Mouse (Mus musculus) heart, adult 9 months (tissue): ENCODE data around the gene Baz1a.

ENCODE experiments used
- DNase-seq, 2 experiments: peaks; one replicate each; pipeline ENCODE4 v3.0.0; 2022; ENCODE audit warnings: low spot score in 2 of 2

The Baz1a gene

DNA sequence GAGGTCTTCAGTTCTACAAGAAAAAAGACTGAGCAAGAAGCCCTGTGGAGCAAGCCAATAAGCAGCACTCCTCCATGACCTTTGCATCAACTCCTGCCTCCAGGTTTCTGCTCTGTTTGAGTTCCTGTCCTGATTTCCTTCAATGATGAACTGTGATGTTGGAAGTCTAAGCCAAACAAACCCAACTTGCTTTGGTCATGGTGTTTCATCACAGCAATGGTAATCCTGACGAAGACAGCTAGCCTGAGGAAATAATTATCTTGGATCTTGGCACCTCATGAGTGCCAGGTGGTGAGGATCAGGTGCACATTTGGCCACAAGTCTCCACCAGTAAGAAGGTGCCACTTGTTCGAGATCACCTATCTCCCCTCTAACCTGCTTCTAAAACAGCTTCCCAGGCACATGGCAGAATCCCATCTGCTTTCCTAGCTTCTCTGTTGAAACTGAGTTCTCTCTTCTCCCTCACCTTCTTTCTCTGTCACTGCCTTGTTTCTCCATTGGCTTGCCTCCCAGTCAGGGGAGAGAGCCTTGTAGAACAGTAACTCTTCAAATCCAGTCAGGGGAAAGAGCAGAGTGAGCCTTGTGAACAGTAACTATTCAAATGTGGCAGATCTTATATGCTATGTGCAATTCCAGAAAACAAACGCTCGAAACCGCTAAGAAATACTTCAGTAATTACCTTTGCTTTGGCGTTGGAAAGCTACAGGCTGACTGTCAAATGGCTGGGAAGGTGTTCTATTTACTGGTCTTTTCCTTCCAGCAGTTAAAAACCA is at the start of gene Baz1a:
Gene Baz1a (minus strand): TSS at position 723 of the 773 bp plus-strand sequence.
- DNase-seq: no peak

DNA sequence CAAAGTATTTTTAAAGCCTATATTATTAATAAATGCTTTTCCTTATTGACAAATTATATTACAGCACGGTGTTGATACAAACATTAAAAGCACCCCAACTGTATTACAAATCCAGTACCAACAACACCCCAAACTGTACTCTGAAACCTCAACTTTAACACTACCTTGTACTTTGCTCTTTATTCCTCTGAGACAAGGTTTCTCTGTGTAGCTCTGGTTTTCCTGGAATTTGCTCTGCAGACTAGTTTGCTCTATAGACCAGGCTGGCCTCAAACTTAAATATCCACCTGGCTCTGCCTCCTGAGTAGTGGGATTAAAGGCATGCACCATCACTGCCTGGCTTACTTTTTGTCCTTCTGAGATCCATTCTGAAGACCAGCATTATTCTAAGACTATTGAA is 48.0 kb upstream of the Baz1a start:
- DNase-seq: no peak

DNA sequence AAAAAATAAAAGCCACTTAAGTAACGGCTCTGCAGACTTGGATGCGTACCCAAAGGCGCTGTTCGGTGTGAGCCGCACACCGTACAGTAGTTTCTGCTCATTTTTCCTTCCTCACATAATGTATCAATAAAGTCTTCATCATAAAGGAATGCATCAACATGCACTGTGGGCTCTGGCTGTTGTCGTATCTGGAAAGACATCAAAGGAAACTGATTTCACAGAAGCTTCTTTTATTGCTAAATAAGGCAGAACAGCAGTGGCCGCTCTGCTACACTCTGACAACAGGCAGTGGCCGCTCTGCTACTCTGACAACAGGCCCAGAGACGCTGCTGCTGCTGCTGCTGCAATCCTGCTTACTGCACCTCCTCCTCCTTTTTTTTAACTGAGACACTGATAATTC is 46.9 kb upstream of the Baz1a start:
- DNase-seq: no peak

DNA sequence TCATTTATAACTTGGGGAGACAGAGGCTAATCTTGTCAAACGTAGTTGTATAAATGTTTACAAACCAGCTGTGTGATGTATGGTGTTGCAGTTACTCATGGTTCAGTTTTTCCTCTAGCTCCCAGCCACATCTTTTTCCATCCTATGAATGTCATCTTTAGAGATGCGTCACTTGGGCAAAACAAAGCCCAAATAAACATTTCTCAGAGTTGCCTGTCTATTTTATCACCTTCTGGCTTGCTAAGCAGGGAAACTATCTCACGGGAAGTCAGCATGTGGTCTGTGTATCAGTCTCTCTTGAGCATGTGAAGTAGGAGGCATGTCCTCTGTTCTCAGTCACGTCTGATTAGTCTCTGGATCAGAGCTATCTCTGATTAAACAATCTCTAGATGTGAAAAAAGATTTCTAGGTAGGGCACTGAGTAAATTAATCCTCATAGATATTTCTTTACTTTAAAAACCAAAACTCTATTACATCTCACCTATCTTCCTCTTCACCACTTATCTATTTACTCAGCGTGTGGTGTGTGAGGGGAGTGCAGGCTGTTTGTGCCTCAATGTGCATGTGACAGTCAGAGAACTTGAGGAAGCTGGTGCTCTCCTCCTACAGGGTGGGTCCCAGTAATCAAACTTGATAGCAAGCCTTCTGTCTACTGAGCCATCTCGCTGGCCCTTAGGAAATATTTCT is 46.2 kb upstream of the Baz1a start:
- no peak for DNase-seq

DNA sequence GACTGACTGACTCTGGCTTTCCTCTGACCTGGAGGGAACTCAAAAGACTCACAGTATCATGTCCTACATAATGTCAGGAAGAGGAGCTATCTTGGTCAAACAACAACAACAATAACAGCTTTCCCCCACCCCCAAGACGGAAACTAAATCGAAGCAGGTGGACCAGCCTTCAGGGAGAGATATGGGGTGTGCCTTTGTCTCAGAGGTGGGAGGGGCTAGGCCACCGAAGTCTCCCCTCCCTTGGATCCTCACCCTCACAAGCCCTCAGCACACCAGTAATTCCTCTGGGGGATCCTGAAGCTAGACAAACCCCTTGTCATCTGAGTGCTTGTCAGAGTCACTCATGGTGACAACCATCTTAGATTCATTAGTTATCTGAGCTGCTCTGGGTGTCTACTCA is 45.7 kb upstream of the Baz1a start:
- DNase-seq: no peak

DNA sequence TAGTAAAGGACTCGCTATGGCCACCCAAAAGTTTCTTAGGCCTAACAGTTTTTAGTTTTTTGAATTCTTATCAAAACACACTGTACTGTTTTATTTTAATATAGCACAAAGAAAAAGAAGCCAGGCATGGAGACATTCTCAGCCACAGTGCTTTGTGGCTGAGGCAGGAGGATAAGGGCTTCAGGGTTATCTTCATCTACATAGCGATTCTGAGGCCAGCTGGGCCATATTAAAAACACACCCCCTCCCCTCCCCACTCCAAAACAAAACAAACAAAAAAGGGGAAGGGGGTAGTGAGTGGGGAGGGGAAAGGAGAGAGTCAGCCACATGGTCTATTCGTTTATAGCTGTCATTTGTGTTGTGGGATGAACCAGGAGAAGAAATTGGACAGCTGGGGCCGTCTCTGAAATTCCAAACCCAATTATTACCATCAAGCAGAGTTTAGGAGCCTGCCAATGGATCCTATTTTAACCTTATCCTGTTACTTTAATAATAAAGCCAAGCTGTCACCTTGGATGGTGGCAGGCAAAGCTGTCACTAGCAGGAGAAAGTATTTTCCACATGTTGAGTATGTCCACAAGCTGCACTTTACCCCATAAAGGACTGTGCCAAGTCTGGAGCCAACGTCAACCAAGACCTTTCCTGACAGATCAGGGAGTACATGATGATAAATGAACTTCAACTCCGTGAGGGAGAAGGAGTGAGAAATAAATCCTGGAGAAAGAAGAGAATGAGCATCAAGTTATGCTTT is 44.9 kb upstream of the Baz1a start:
- peak; percentile 30 to 46 for DNase-seq

DNA sequence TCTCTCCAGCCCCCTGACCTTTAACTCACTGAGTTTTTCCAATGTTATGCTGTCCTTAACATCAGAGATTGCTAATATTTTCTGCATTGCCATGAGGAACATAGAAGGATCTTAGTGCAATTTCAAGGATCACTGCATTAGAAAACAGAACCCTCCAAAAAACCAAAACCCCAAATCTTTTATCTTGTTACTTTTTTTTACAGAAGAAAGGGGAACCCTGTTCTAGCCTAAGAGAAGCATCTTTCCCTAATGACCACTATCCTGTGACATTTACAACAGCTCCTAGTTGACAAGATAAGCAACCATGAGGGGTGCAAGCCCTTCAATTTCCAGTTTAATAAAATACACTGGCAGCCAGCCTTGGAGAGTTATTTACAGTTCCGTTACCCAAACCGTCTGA is 42.6 kb upstream of the Baz1a start:
- no peak for DNase-seq

DNA sequence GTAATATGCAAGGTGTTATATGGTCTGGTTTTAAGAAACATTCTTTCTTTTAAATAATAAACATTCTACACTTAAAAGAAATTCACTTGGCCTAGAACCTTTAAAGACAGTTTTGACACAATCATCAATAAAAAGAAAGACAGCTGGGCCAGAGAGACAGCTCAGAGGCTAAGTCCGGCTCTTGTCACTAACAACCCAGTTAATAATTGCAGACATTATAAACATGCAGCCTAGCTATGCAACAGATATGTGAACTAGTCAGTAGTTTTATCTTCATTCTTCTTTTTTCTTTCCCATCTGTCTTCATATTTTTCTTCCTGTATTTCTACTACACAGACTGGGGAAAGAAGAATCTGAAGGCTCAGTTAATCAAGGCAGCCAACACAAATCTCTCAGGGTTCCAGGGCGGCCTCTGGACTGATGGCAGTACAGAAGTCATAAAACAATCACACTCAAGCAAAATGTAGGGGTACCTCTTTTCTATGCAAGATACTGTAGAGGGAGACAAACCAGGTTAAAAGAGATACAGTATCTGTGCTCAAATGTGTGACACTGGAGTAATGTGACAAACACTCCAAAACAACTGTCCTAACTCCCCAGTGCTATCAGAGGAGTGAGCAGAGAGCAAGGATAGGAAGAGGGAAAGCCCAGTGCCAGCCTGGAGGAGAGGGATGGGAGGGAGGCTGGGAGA is 40.5 kb upstream of the Baz1a start:
- DNase-seq: no peak

DNA sequence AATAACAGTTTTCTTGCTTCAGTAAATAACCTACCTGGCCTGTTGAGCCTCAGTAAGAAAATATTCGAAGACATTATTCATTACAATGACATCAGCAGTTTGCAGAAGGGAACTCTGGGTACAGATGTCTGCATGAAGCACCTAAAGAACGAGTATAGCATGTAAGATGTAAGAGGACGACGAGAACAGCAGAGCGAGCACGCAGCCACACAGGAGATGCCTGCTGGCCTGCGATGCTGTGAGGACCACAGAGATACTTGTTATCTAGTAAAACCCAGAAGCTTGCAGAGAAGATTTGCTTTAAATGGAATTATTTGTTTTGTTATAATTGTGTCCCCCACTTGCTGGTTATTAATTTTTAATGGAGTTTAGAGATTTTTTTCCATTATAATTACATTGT is 39.1 kb upstream of the Baz1a start:
- no peak for DNase-seq

DNA sequence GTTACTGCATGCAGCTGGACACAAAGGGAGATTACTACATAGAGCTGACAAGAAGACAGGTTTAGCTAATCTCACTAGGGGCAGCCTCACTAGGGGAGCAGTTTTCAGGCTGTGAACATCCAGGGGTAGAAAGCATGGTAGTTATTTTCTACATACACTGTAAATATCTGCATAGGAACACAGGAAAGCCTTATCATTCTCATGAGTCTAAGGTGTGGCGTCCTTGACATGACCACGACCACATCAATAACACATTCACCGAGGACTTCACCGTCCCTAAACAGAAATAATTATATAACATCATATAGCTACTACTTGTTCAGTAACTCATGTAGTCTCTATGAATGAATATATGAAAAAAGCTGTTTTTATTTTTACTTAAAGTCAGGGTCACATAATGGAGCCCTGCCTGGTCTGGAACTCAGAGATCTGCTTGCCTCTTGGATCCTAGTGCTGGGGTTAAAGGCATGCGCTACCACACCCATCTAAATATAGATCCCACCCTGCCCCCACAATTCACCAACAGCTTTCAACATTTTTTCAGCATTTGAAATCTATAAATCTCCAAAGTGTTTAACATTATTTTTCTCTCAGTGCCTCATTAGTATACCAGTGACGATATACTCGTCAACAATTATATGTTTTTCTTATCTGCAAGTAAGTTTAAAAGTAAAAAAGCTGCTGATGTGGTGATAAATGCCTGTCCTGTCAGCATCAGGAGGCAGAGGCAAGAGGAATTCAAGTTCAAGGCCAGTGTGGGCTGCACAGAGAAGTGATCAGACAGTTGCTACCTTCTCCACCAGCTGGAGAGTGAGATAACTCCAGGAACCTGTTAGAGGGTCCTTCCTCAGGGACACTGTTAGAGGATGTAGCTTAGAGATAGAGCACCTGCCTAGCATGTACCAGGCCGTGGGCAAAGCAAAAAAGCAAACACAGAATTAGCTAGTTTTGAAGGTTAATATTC is 37.3 kb upstream of the Baz1a start:
- no peak for DNase-seq

DNA sequence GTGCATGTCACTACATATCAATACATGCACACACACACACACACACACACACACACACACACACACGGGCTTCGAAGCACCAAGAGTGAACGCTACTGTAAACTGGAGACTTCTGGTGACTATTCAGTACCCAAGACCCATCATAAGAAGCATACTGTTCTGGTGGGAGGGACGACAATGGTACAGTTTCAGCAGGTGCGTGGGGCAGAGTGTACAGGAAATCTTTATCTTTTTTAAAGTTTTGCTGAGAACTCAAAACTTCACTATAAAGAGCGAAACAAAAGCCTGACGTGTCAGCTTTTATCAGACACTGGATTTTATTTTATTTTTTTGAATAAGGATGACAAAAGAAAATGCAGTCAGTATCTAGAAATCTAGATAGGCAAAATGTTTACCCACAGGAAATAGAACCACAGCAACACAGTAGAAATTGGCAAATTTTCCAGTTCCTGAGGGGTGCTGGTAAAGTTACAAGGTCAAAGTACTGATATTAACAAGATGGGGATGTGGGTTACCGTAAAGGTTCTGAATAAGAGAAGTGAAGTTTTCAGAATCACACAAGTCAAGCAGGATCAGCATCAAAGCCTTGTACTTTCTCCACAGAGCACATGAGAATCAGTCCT is 35.7 kb upstream of the Baz1a start:
- DNase-seq: no peak

DNA sequence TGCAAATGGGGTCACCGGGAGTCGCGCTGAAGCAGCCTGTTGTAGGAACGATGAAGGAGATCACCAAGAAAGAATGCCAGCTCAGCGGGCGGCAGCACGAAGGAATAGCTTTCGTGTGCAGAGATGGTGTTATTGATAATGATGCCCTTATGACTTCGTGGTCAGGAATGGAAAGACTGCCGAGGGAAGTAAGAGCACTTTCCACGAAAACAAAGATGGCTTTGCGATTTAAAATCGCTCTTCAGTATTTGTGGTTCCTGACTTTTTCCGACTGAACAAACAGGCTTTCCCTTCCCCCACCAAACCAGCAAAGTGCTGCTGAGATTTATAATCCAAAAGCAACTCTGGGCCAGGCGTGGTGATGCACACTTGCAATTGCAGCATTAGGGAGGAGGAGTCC is 26.9 kb upstream of the Baz1a start:
- DNase-seq: no peak

DNA sequence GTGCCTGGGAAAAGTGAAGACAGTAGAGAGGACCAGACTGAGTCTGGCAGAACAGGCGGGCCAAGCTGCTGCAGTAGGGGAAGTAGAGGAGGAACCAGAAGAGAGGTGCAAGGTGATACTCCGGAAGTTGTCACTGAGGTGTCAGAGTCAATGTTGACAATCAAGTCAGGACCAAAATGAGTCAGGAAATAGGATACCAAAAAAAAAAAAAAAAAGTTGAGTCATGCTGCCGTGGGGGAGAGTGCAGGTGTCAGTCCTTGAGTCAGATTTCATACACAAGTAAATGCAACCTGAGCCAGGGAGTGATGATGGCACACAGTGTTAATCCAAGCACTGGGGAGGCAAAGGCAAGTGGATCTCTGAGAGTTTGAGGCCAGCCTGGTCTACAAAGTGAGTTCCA is 12.9 kb upstream of the Baz1a start:
- DNase-seq: no peak

DNA sequence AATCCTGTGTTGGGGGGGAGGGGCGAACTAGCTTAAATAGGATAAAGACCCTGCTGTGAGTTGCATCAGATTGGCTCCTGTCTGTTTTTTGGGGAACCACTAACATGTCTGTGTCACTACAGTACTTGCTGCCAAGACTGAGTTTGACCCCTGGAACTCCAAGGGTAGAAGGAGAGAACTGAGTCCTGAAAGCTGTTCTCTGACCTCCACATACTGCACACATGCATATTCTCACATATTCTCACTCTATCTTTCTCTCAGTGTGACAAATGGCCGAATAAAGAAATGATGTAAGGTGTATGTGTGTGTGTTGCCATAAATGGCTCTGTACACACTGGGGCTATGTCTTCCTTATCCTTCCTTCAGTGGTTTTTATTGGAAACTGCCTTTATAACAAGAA is 9.1 kb upstream of the Baz1a start:
- no peak for DNase-seq

DNA sequence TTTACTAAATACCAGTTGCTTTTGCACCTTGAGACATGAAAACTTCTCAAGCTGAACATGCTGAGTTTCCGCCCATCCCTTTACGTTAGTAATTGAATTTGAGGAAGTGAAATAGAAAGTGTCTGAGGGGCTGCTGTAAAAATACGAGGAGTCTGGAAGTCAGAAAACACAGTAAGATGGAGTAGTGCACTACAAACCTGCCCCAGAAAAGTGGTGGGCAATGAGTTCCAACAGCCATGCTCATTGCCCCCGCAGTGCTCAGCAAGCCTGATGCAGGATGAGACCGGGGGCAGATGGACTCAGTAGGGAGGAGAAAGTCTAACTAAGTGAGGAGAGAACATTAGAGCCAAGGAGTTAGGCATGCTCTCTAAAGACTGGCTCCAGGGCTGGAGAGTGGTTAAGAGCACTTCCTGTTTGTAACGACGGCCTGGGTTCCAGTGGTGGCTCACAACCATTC is 5.3 kb upstream of the Baz1a start:
- no peak for DNase-seq

DNA sequence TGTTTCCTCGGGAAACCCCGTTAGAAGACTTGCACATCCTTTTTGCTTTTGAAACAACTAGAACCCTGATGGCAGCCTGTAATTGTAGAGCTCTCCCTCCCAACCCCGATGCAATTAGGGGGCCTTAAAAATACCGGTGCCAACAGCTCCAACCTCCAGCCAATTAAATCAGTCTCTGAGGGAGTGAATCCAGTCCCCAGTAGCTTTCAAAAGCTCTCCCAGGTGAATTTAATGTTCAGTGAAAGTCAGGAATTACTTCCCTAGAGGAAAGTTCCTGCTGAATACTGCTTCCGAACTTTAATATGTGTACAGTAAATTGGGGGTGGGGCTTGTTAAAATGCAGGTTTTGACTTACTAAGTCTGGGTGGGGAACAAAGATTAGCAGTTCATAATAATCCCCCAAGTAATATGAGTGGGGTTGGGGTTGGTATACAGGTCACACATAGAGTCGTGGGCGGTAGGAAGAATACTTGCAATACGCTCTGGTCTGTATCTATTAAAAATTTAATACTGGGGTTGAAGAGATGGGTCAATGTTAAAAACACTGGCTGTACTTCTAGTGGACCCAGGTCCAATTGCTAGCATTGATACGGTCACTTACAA is 3.1 kb upstream of the Baz1a start:
- DNase-seq: no peak

DNA sequence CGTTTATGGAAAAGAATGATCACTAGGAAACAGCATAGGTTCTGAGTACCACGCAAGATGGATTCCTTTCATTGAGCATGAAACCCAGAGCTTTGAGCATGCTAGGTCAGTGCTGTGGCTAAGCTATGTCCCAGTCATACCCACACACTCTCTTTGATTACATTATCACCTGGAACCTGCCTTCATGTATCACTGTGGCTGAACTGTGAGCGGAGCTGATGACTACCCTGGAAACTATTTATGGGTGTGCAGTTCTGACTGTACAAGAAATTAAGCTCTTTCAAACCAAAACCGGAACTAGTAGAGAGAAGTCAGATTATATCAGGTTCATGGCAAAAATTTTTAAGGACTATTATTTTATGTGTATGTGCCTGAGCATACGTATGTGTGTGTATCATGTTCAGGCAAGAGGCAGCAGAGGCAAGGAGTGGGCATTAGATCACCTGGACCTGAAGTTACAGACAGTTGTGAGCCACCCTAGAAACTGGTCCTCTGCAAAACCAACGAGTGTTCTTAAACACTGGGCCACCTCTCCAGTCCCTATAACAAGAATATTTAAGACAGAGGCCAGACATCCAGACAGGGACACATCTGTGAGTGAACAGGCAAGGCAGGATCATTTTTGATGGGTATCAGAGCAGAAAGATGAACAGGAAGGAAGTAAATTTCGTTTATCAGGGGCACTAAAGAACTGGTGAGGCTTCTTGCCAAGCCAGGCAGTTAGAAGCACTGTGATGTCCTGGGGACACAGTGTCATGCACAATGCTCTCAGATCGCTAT is 2.4 kb upstream of the Baz1a start:
- DNase-seq: no peak

DNA sequence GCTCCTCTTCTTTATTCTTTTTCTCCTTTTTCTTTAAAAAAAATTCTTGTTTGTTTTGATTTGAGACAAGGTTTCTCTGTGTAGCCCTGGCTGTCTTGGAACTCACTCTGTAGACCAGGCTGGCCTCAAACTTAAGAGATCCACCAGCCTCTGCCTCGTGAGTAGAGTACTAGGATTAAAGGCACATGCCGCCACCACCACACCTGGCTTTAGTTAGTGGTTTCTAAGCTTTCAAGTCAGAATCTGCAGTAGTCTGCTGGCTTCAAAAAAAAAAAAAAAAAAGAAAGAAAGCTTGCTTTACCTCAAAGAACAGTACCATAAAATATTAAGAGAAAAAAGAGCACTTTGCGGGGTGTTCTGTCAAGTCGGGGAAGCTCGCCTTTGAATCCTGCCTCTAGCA is 1.3 kb upstream of the Baz1a start:
- no peak for DNase-seq

DNA sequence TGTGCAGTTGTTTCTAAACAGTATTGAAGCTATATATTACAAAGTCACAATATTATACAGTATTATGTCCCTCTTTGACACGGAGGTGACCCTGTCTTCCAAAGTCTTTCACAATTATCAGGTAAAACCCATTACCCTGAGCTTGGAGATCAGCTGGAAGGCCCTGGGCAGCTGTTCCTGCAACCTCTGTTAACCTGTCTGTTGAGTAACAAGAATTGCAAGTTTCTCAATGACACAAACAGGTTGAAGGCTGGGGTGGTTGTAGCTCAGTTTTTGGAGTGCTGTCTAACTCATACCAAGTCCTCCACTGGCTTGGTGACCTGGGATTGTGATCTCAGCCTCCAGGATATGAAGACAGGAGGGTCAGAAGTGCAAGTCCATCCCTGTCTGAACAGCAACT is 1.1 kb downstream of the Baz1a start:
- no peak for DNase-seq
